21 mouse cellular contexts compared by ENCODE assay signal in the genomic region with DNA sequence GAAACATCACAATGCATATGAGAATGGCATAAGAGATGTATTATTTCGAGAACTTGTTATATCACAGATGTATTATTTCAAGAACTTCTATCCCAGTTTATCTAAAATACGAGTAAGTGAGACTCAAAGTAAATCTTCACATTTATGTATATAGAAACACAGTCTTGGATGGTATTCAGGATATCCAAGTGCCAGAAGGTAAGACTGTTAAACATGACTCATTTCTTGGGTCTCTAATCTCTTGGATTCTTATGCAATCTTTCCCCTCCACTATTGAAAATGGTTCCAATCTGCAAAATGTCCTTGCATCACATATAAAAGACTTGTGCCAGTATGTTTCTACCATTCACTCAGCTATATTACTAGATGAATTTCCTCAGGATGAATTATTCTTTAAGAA.
DNase-seq lines count a peak whose midpoint lies in the region; ATAC-seq and TF ChIP-seq lines count a peak whose summit lies in the region.
"Had no signal": no experiment of that assay in that cellular context is flagged by ENCODE, and none has a peak within 500 bp of the region (broad histone marks: within the 10 kb centered on the region; RNA-seq: fewer than 3 reads in every experiment).

No protein-coding gene starts in this region.

- 89% methylated on average over 2 of the region's 2 CpGs for WGBS in hindbrain, embryonic 16.5 days
- 84% methylated on average over 2 of the region's 2 CpGs for WGBS in forebrain, embryonic 12.5 days

- no peak overlapping the region for H3ac ChIP-seq in C2C12 (ENCODE audit: control insufficient read depth, insufficient read length, low read depth)

- H3K4me2 ChIP-seq in hindbrain, embryonic 16.5 days (ENCODE audit: low read length): no peak overlapping the region
- no peak overlapping the region for H3K4me2 ChIP-seq in forebrain, embryonic 12.5 days
- H3K4me2 ChIP-seq: heart, embryonic 11.5 days; hindbrain, embryonic 12.5 days; hindbrain, embryonic 15.5 days; intestine, embryonic 15.5 days had no signal

- H3K27ac ChIP-seq in hindbrain, embryonic 16.5 days (ENCODE audit: low read depth, low read length): no peak overlapping the region
- H3K27ac ChIP-seq in forebrain, embryonic 12.5 days: no peak overlapping the region
- H3K27ac ChIP-seq: forebrain, embryonic 10.5 days; hindbrain, embryonic 12.5 days; hindbrain, embryonic 15.5 days; intestine, embryonic 15.5 days had no signal

- no peaks in the 10 kb centered on the region for H3K27me3 ChIP-seq in C2C12 (ENCODE audit: control insufficient read depth, insufficient read depth, insufficient read length)
- no peaks in the 10 kb centered on the region for H3K27me3 ChIP-seq in hindbrain, embryonic 16.5 days (replicated peaks; ENCODE audit: control insufficient read depth, insufficient read depth, low read length)
- no peaks in the 10 kb centered on the region for H3K27me3 ChIP-seq in forebrain, embryonic 12.5 days
- H3K27me3 ChIP-seq: hindbrain, embryonic 12.5 days; hindbrain, embryonic 15.5 days; intestine, embryonic 15.5 days had no signal

- H3K9me3 ChIP-seq in hindbrain, embryonic 16.5 days (ENCODE audit: control insufficient read depth, low read length): no peaks in the 10 kb centered on the region
- no peaks in the 10 kb centered on the region for H3K9me3 ChIP-seq in forebrain, embryonic 12.5 days
- H3K9me3 ChIP-seq: forebrain, embryonic 10.5 days; hindbrain, embryonic 12.5 days; hindbrain, embryonic 15.5 days; intestine, embryonic 15.5 days had no signal

- H3K9ac ChIP-seq in hindbrain, embryonic 16.5 days (ENCODE audit: low read depth, low read length): no peak overlapping the region
- no peak overlapping the region for H3K9ac ChIP-seq in forebrain, embryonic 12.5 days
- H3K9ac ChIP-seq: forebrain, postnatal 0 days; hindbrain, embryonic 12.5 days; hindbrain, embryonic 15.5 days; intestine, embryonic 15.5 days had no signal

- no peaks in the 10 kb centered on the region for H3K79me2 ChIP-seq in C2C12 (ENCODE audit: control insufficient read depth, insufficient read depth)

- no peak for TF ChIP-seq CTCF in C2C12 (IDR thresholded peaks at IDR 0.05; ENCODE audit: control insufficient read depth, insufficient read depth, insufficient read length)

- ATAC-seq in frontal cortex, adult (ENCODE audit: low TSS enrichment): peak; percentile 91
- no peak for ATAC-seq in hindbrain, embryonic 16.5 days
- ATAC-seq in forebrain, embryonic 12.5 days (ENCODE audit: low FRiP score): no peak
- ATAC-seq: forebrain, embryonic 14.5 days; forebrain, postnatal 0 days; intestine, embryonic 15.5 days had no signal

- no peaks in the 10 kb centered on the region for H3K79me3 ChIP-seq in C2C12 (ENCODE audit: low read depth)

- intact Hi-C loops in gastrocnemius, postnatal 14 days (cut with DNase I; ENCODE audit: low total_unique reads): no loop called here

- no peaks in the 10 kb centered on the region for H3K4me1 ChIP-seq in hindbrain, embryonic 16.5 days (ENCODE audit: control insufficient read depth, insufficient read depth, low read depth, low read length)
- H3K4me1 ChIP-seq in forebrain, embryonic 12.5 days: no peaks in the 10 kb centered on the region
- H3K4me1 ChIP-seq: forebrain, embryonic 10.5 days; hindbrain, embryonic 12.5 days; hindbrain, embryonic 15.5 days; intestine, embryonic 15.5 days had no signal

- H3K36me3 ChIP-seq in C2C12 (ENCODE audit: control insufficient read depth, insufficient read depth): no peaks in the 10 kb centered on the region
- H3K36me3 ChIP-seq in hindbrain, embryonic 16.5 days (ENCODE audit: control insufficient read depth, insufficient read depth, low read length): no peaks in the 10 kb centered on the region
- H3K36me3 ChIP-seq in forebrain, embryonic 12.5 days (replicated peaks): no peaks in the 10 kb centered on the region
- H3K36me3 ChIP-seq: forebrain, embryonic 10.5 days; hindbrain, embryonic 12.5 days; hindbrain, embryonic 15.5 days; intestine, embryonic 15.5 days had no signal

- DNase-seq in frontal cortex, postnatal 25 days (ENCODE audit: low spot score in 2 of 2): no peak
- peak; percentile 65 for DNase-seq in brain, adult 2 months (ENCODE audit: low read depth, low spot score)
- DNase-seq in gastrocnemius, postnatal 14 days: no peak
- DNase-seq: adrenal gland, adult 2 months; adrenal gland, postnatal 14 days; cerebellum, adult 11-12 months; cerebellum, adult 9-10 months; cerebellum, postnatal 14 days; forebrain, postnatal 0 days; gastrocnemius, postnatal 10 days; heart, adult 11 months had no signal

- H3K4me3 ChIP-seq in C2C12 (ENCODE audit: insufficient read depth, poor library complexity, severe bottlenecking): no peak overlapping the region
- H3K4me3 ChIP-seq in hindbrain, embryonic 16.5 days (ENCODE audit: low read length): no peak overlapping the region
- no peak overlapping the region for H3K4me3 ChIP-seq in forebrain, embryonic 12.5 days (replicated peaks)
- H3K4me3 ChIP-seq: forebrain, embryonic 10.5 days; hindbrain, embryonic 12.5 days; hindbrain, embryonic 15.5 days; intestine, embryonic 15.5 days had no signal

TF ChIP-seq in C2C12, 6 proteins besides CTCF, POLR2A, EP300 and RAD21:
- TF ChIP-seq CEBPB (IDR thresholded peaks at IDR 0.05; ENCODE audit: low read depth): peak; percentile 81
- TF ChIP-seq USF1 (IDR thresholded peaks at IDR 0.05; ENCODE audit: low read depth): no peak
